Mouse (Mus musculus): ENCODE results near the gene Dusp1. TPM values are rescaled to one million over a fixed set of nuclear protein-coding genes. Genes with fewer than 3 reads are reported as not detected.

The Dusp1 gene
- polyA plus RNA-seq, 1 experiment from 2014 or later: 23.1 TPM

GRCm38 (mm10) chr17:26531395-26532027 is 30.4 kb downstream of the Dusp1 start:
- WGBS: 88% methylated on average over 7 of the region's 7 CpGs
- Histone ChIP-seq H3K9ac (no peak overlapping the region), H3K4me2 (no peak overlapping the region), H3K9me3 (replicated peaks) (no peaks in the 10 kb centered on the region), H3K27me3 (no peaks in the 10 kb centered on the region), H3K27ac (no peak overlapping the region), H3K4me3 (replicated peaks) (no peak overlapping the region), H3K36me3 (no peaks in the 10 kb centered on the region), H3K4me1 (peaks cover 11% of the 10 kb centered on the region; the same call in 1 of the 2 replicates)
- no peak for ATAC-seq (replicated peaks; ENCODE audit: low FRiP score)

- no peak overlapping the region for H3K27ac ChIP-seq
- 31% methylated on average over 3 of the region's 3 CpGs for WGBS
Measured at GRCm38 (mm10) chr17:26530590-26531081, 31.3 kb downstream of the Dusp1 start.

GRCm38 (mm10) chr17:26529791-26530241 is 32.1 kb downstream of the Dusp1 start:
- Histone ChIP-seq H3K4me2 (no peak overlapping the region), H3K27me3 (no peaks in the 10 kb centered on the region), H3K9me3 (replicated peaks) (no peaks in the 10 kb centered on the region), H3K4me3 (replicated peaks) (no peak overlapping the region), H3K36me3 (no peaks in the 10 kb centered on the region), H3K4me1 (peaks cover 11% of the 10 kb centered on the region; the same call in 1 of the 2 replicates), H3K27ac (no peak overlapping the region), H3K9ac (no peak overlapping the region)
- ATAC-seq (replicated peaks; ENCODE audit: low FRiP score): no peak
- 75% methylated on average over 5 of the region's 5 CpGs for WGBS

More at GRCm38 (mm10) chr17:26530590-26531081, 31.3 kb downstream of the Dusp1 start:
- no peak overlapping the region for H3K4me2 ChIP-seq
- peaks cover 11% of the 10 kb centered on the region; the same call in 1 of the 2 replicates for H3K4me1 ChIP-seq
- no peaks in the 10 kb centered on the region for H3K27me3 ChIP-seq
- H3K9ac ChIP-seq: no peak overlapping the region
- no peaks in the 10 kb centered on the region for H3K9me3 ChIP-seq (replicated peaks)
- no peak overlapping the region for H3K4me3 ChIP-seq (replicated peaks)
- H3K36me3 ChIP-seq: no peaks in the 10 kb centered on the region
- ATAC-seq (replicated peaks; ENCODE audit: low FRiP score): no peak

DNA sequence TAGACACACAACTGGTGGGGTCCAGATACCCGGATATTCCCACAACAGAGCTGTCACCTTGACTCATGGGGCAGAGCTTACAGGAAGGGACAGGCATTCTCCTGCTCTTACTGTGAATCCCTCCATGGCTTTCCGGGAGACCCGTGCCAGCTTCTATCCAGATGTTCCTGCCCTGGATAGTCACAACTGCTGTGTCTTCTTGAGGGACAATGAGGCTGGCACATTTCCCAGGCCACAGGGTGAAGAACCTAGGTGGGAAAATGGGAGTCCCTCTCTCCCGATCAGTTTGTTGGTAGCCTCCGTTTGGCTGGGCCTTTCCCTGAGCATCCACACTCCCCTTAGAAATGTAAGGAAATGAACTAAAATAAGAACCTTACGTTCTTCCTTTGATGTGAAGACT is 33.2 kb downstream of the Dusp1 start:
- no peak for ATAC-seq (replicated peaks; ENCODE audit: low FRiP score)
- no peaks in the 10 kb centered on the region for H3K27me3 ChIP-seq
- H3K9me3 ChIP-seq (replicated peaks): no peaks in the 10 kb centered on the region
- no peaks in the 10 kb centered on the region for H3K36me3 ChIP-seq
- no peak overlapping the region for H3K9ac ChIP-seq
- H3K4me3 ChIP-seq (replicated peaks): no peak overlapping the region
- WGBS: 89% methylated on average over 6 of the region's 6 CpGs
- no peak overlapping the region for H3K4me2 ChIP-seq
- H3K4me1 ChIP-seq: peaks cover 11% of the 10 kb centered on the region; the same call in 1 of the 2 replicates
- no peak overlapping the region for H3K27ac ChIP-seq

DNA sequence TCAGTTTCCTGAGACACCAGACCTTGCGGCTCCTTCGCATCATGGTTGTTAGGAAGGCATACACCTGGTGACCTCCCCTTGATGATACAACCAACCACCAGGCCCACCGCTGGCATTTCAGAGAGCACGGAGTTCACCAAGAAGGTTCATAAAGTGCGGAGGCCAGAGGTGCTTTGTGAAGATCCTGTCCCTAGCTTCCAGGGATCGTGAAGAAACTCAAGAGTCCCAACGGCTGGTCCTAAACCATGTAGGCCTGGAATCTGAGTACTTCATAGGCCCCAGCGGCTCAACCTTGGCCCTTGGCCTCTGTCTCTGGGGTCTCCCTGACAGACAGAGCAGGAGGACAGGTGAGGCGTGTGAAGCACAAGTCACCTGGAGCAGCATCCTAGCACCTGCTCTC is 34.6 kb downstream of the Dusp1 start:
- H3K27me3 ChIP-seq: no peaks in the 10 kb centered on the region
- no peak for ATAC-seq (replicated peaks; ENCODE audit: low FRiP score)
- 80% methylated on average over 9 of the region's 9 CpGs for WGBS

DNA sequence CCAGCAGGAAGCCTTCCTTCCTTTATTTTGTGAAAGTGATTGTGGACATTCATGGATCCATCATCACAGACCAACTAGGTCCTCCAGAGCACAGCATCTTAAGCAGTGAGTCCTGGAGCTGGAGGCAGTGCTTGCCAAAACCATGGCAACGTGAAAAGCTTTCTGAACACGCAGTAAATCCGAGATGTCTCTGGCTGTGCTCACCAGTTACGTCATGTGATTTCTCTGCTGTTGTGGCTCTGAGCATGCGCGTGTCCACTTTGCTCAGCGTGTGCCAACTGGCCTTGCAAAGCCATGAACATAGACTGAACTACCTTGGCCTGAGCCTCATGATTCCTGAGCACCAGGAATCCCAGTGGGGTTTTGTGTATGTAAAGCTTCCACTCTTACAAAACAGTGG is 36.6 kb downstream of the Dusp1 start:
- no peaks in the 10 kb centered on the region for H3K9me3 ChIP-seq (replicated peaks)
- no peak overlapping the region for H3K4me3 ChIP-seq (replicated peaks)
- H3K36me3 ChIP-seq: no peaks in the 10 kb centered on the region
- 69% methylated on average over 7 of the region's 7 CpGs for WGBS
- no peak for ATAC-seq (replicated peaks; ENCODE audit: low FRiP score)
- peaks cover 6% of the 10 kb centered on the region; the same call in 1 of the 2 replicates for H3K4me1 ChIP-seq
- H3K9ac ChIP-seq: no peak overlapping the region
- no peaks in the 10 kb centered on the region for H3K27me3 ChIP-seq
- H3K4me2 ChIP-seq: no peak overlapping the region
- no peak overlapping the region for H3K27ac ChIP-seq

More for the DNA sequence above, 34.6 kb downstream of the Dusp1 start:
- Histone ChIP-seq H3K9me3 (replicated peaks) (no peaks in the 10 kb centered on the region), H3K9ac (no peak overlapping the region), H3K4me1 (peaks cover 11% of the 10 kb centered on the region; the same call in 1 of the 2 replicates), H3K36me3 (no peaks in the 10 kb centered on the region), H3K4me3 (replicated peaks) (no peak overlapping the region), H3K27ac (no peak overlapping the region), H3K4me2 (no peak overlapping the region)

- no peak overlapping the region for H3K9ac ChIP-seq
- no peak overlapping the region for H3K4me3 ChIP-seq (replicated peaks)
- H3K9me3 ChIP-seq (replicated peaks): no peaks in the 10 kb centered on the region
- H3K27ac ChIP-seq: no peak overlapping the region
- H3K4me1 ChIP-seq: 0 out of 2 replicates have a peak, but pooled peaks cover 3% of the 10 kb centered on the region
- WGBS: 82% methylated on average over 4 of the region's 4 CpGs
- no peaks in the 10 kb centered on the region for H3K27me3 ChIP-seq
- no peak for ATAC-seq (replicated peaks; ENCODE audit: low FRiP score)
- no peaks in the 10 kb centered on the region for H3K36me3 ChIP-seq
- no peak overlapping the region for H3K4me2 ChIP-seq
Measured at GRCm38 (mm10) chr17:26524801-26525200, 37.1 kb downstream of the Dusp1 start.

GRCm38 (mm10) chr17:26524316-26524715 is 37.6 kb downstream of the Dusp1 start:
- ATAC-seq (replicated peaks; ENCODE audit: low FRiP score): no peak
- Histone ChIP-seq H3K4me2 (no peak overlapping the region), H3K27ac (no peak overlapping the region), H3K4me1 (no peaks in the 10 kb centered on the region), H3K36me3 (no peaks in the 10 kb centered on the region), H3K9me3 (replicated peaks) (no peaks in the 10 kb centered on the region), H3K4me3 (replicated peaks) (no peak overlapping the region), H3K9ac (no peak overlapping the region), H3K27me3 (no peaks in the 10 kb centered on the region)

GRCm38 (mm10) chr17:26522711-26523110 is 39.2 kb downstream of the Dusp1 start:
- Histone ChIP-seq H3K4me2 (no peak overlapping the region), H3K4me3 (replicated peaks) (no peak overlapping the region), H3K27ac (no peak overlapping the region), H3K27me3 (no peaks in the 10 kb centered on the region), H3K36me3 (no peaks in the 10 kb centered on the region), H3K9me3 (replicated peaks) (no peaks in the 10 kb centered on the region), H3K9ac (no peak overlapping the region), H3K4me1 (no peaks in the 10 kb centered on the region)
- WGBS: 75% methylated on average over 4 of the region's 4 CpGs
- ATAC-seq (replicated peaks; ENCODE audit: low FRiP score): no peak

- ATAC-seq (replicated peaks; ENCODE audit: low FRiP score): no peak
- no peaks in the 10 kb centered on the region for H3K36me3 ChIP-seq
- H3K4me3 ChIP-seq (replicated peaks): no peak overlapping the region
- 82% methylated on average over 3 of the region's 3 CpGs for WGBS
- no peak overlapping the region for H3K9ac ChIP-seq
- no peaks in the 10 kb centered on the region for H3K27me3 ChIP-seq
- H3K4me1 ChIP-seq: no peaks in the 10 kb centered on the region
- no peaks in the 10 kb centered on the region for H3K9me3 ChIP-seq (replicated peaks)
- H3K4me2 ChIP-seq: no peak overlapping the region
- no peak overlapping the region for H3K27ac ChIP-seq
Measured at GRCm38 (mm10) chr17:26518306-26518705, 43.6 kb downstream of the Dusp1 start.

DNA sequence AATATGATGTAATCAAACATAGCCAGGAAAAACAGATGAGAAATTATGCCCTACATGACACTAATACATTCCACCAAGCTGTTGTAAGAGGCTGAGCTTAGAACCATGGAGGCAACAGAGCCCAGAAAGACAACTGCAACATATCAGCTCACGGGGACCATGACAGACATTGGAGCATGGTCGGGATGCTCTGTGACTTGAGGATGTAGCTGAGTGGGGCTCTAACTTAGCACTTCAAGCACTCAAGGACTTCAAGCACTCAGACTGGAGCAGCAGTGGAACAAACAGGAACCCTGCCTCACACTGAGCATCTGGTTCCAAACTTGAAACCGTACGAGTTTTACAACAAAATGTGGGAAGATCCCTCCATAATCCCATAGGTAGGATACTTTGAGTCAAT is 46.3 kb downstream of the Dusp1 start:
- H3K9ac ChIP-seq: no peak overlapping the region
- H3K4me3 ChIP-seq (replicated peaks): no peak overlapping the region
- 91% methylated on average over 4 of the region's 4 CpGs for WGBS
- peaks cover 9% of the 10 kb centered on the region for H3K4me1 ChIP-seq
- no peak for ATAC-seq (replicated peaks; ENCODE audit: low FRiP score)
- H3K4me2 ChIP-seq: no peak overlapping the region
- H3K9me3 ChIP-seq (replicated peaks): no peaks in the 10 kb centered on the region
- H3K27ac ChIP-seq: no peak overlapping the region
- no peaks in the 10 kb centered on the region for H3K36me3 ChIP-seq
- H3K27me3 ChIP-seq: no peaks in the 10 kb centered on the region

DNA sequence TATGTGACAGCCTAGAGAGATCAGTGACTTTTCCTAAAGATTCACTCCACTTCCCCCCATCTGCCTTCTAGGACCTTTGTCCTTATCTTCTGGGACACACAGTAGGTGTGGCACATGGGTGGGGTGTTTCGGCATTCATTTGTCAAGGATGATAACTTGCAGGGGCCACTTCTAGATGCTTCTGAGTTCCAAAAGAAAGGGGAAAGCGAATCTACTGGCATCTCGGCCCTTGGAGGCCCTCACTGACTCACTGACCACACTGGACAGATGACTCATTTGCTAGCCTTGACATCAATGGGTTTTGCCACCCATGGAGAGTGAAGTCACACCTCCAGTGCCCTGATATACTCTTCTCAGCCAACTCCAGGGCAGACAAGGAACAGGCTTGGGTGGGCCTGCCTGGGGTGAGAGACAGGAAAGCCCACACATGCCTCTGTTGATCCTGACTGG is 47.3 kb downstream of the Dusp1 start:
- ATAC-seq (replicated peaks; ENCODE audit: low FRiP score): no peak

More for the DNA sequence above, 47.3 kb downstream of the Dusp1 start:
- no peak overlapping the region for H3K27ac ChIP-seq
- H3K27me3 ChIP-seq: no peaks in the 10 kb centered on the region
- no peak overlapping the region for H3K4me3 ChIP-seq (replicated peaks)
- 83% methylated on average over 3 of the region's 3 CpGs for WGBS
- no peaks in the 10 kb centered on the region for H3K9me3 ChIP-seq (replicated peaks)
- no peaks in the 10 kb centered on the region for H3K36me3 ChIP-seq
- no peak overlapping the region for H3K4me2 ChIP-seq
- H3K9ac ChIP-seq: no peak overlapping the region
- peaks cover 14% of the 10 kb centered on the region for H3K4me1 ChIP-seq

Data from kidney, embryonic 15.5 days (tissue).